Mouse (Mus musculus) cerebellum, adult 2 months (tissue): ENCODE results near the gene Lin28a. TPM values are rescaled to one million over a fixed set of nuclear protein-coding genes. Genes with fewer than 3 reads are reported as not detected.

Source experiments
- DNase-seq, 2 experiments: peaks; one replicate each; pipeline ENCODE4 v3.0.0; 2021
- H3K27ac ChIP-seq: fragments of 200-500 bp; 2 replicates; pipeline ENCODE4 v1.5.1; 2012; ENCODE audit warnings: low read length, control low read depth, inconsistent platforms; ENCODE audit not compliant: insufficient read depth
- H3K27me3 ChIP-seq: fragments of 200-500 bp; 2 replicates; pipeline ENCODE4 v1.6.1; 2012; ENCODE audit warnings: inconsistent platforms, mild to moderate bottlenecking, low read length, moderate library complexity; ENCODE audit not compliant: control insufficient read depth, insufficient read depth
- H3K4me1 ChIP-seq: fragments of 200-500 bp; 2 replicates; pipeline ENCODE4 v1.6.1; 2011; ENCODE audit warnings: low read length; ENCODE audit not compliant: control insufficient read depth, insufficient read depth
- H3K4me3 ChIP-seq: fragments of 200-500 bp; replicated peaks from 2 replicates; pipeline ENCODE3; 2011; ENCODE audit warnings: mild to moderate bottlenecking, low read depth, low read length, control low read depth; ENCODE audit not compliant: insufficient read depth
- CTCF ChIP-seq: fragments of 200-500 bp; IDR thresholded peaks from 2 replicates; pipeline ENCODE4 v1.5.1; 2011; ENCODE audit warnings: low read depth, mild to moderate bottlenecking, control low read depth, low read length, moderate library complexity, borderline replicate concordance; ENCODE audit not compliant: insufficient read depth
- POLR2A ChIP-seq: fragments of 200-500 bp; IDR thresholded peaks from 2 replicates; pipeline ENCODE4 v1.6.1; 2011; ENCODE audit warnings: low read length, control low read depth, borderline replicate concordance; ENCODE audit not compliant: insufficient read depth
- WGBS: fragments of 180-500 bp; shearing (Covaris S2); methylation state at CpG from one replicate; pipeline ENCODE4 v1.1.7; 2018; 5-methylcytosine and 5-hydroxymethylcytosine counted together
- polyA plus RNA-seq: library from polyadenylated mRNA; depleted of rRNA; stranded (reverse); fragments of >200 nt; gene quantifications from 2 replicates; pipeline ENCODE4 v1.2.3, GENCODE M21; 2012

Gene Lin28a
- polyA plus RNA-seq, 1 experiment = 0.23 TPM

- H3K27me3 ChIP-seq = no peaks in the 10 kb centered on the region
- TF ChIP-seq POLR2A (no peak), CTCF (no peak)
- H3K4me1 ChIP-seq = no peaks in the 10 kb centered on the region
- WGBS = 54% methylated on average over 28 of the region's 28 CpGs
- no peak for DNase-seq
- no peak within 1 kb of the TSS for H3K27ac ChIP-seq
- no peak within 1 kb of the TSS for H3K4me3 ChIP-seq
Observed at GRCm38 (mm10) chr4:134060135-134060865, 41.7 kb upstream of the Lin28a start, which contains the start of gene Crybg2. Gene Crybg2, plus strand, starts transcription at chr4:134060815.

GRCm38 (mm10) chr4:134058908-134059307 lies 40.3 kb upstream of the Lin28a start:
- WGBS = 84% methylated on average over 6 of the region's 6 CpGs
- no peaks in the 10 kb centered on the region for H3K4me1 ChIP-seq
- TF ChIP-seq CTCF = no peak
- TF ChIP-seq POLR2A = no peak
- H3K27ac ChIP-seq = no peak overlapping the region
- no peaks in the 10 kb centered on the region for H3K27me3 ChIP-seq
- DNase-seq = no peak
- no peak overlapping the region for H3K4me3 ChIP-seq

- H3K27ac ChIP-seq = no peak overlapping the region
- no peak for TF ChIP-seq CTCF
- H3K4me1 ChIP-seq = no peaks in the 10 kb centered on the region; the same call in 1 of the 2 replicates
- H3K27me3 ChIP-seq = no peaks in the 10 kb centered on the region
- no peak overlapping the region for H3K4me3 ChIP-seq
- DNase-seq = no peak
- WGBS = 34% methylated on average over 14 of the region's 14 CpGs
Observed at GRCm38 (mm10) chr4:134058166-134058715, 39.6 kb upstream of the Lin28a start.

GRCm38 (mm10) chr4:134053538-134053937 lies 34.9 kb upstream of the Lin28a start, which contains the start of gene Zfp683:
Gene Zfp683, plus strand, starts transcription at chr4:134053838.
- DNase-seq = no peak
- no peaks in the 10 kb centered on the region for H3K27me3 ChIP-seq
- H3K4me3 ChIP-seq = no peak within 1 kb of the TSS
- 88% methylated on average over 3 of the region's 3 CpGs for WGBS
- TF ChIP-seq POLR2A (no peak), CTCF (no peak)
- no peak within 1 kb of the TSS for H3K27ac ChIP-seq
- H3K4me1 ChIP-seq = peaks cover 7% of the 10 kb centered on the region

- Histone ChIP-seq H3K4me1 (peaks cover 7% of the 10 kb centered on the region), H3K27ac (no peak overlapping the region), H3K27me3 (no peaks in the 10 kb centered on the region), H3K4me3 (no peak overlapping the region)
- peak; percentile 68 to 76 for DNase-seq
- WGBS = 3% methylated on average over 8 of the region's 8 CpGs
- TF ChIP-seq CTCF (no peak), POLR2A (no peak)
Observed at GRCm38 (mm10) chr4:134052560-134052959, 33.9 kb upstream of the Lin28a start.

GRCm38 (mm10) chr4:134051912-134052311 lies 33.3 kb upstream of the Lin28a start:
- no peaks in the 10 kb centered on the region for H3K27me3 ChIP-seq
- no peak overlapping the region for H3K27ac ChIP-seq
- no peak for DNase-seq
- TF ChIP-seq CTCF = no peak
- no peak for TF ChIP-seq POLR2A
- H3K4me3 ChIP-seq = no peak overlapping the region
- peaks cover 7% of the 10 kb centered on the region for H3K4me1 ChIP-seq
- WGBS = 96% methylated on average over 5 of the region's 5 CpGs

GRCm38 (mm10) chr4:134047648-134048047 lies 29.0 kb upstream of the Lin28a start:
- Histone ChIP-seq H3K4me3 (no peak overlapping the region), H3K4me1 (peaks cover 2% of the 10 kb centered on the region), H3K27me3 (no peaks in the 10 kb centered on the region; the same call in 1 of the 2 replicates), H3K27ac (no peak overlapping the region)
- WGBS = 83% methylated on average over 5 of the region's 5 CpGs
- TF ChIP-seq CTCF (no peak), POLR2A (no peak)
- no peak for DNase-seq

- H3K4me1 ChIP-seq = no peaks in the 10 kb centered on the region
- H3K4me3 ChIP-seq = no peak overlapping the region
- no peaks in the 10 kb centered on the region; the same call in 1 of the 2 replicates for H3K27me3 ChIP-seq
- DNase-seq = no peak
- 49% methylated on average over 2 of the region's 2 CpGs for WGBS
- no peak overlapping the region for H3K27ac ChIP-seq
- TF ChIP-seq CTCF = no peak
- no peak for TF ChIP-seq POLR2A
Observed at GRCm38 (mm10) chr4:134043041-134043440, 24.4 kb upstream of the Lin28a start.
